Mouse (Mus musculus) frontal cortex, adult 2 months (tissue): ENCODE data around the gene Mitf. TPM values are rescaled to one million over a fixed set of nuclear protein-coding genes. Genes with fewer than 3 reads are reported as not detected.
A peak's percentile ranks its signal among the peaks of the same experiment; 100 is the strongest.

Experiments
- DNase-seq, 2 experiments: peaks; one replicate each; pipeline ENCODE4 v3.0.0; 2022; ENCODE audit warnings: low spot score in 1 of 2; ENCODE audit errors: extremely low spot score in 1 of 2
- polyA plus RNA-seq: library from polyadenylated mRNA; depleted of rRNA; stranded (reverse); fragments of >200 nt; gene quantifications from 2 replicates; pipeline ENCODE4 v1.2.3, GENCODE M21; 2012

The Mitf gene
- polyA plus RNA-seq, 1 experiment = 13.3 TPM

DNA sequence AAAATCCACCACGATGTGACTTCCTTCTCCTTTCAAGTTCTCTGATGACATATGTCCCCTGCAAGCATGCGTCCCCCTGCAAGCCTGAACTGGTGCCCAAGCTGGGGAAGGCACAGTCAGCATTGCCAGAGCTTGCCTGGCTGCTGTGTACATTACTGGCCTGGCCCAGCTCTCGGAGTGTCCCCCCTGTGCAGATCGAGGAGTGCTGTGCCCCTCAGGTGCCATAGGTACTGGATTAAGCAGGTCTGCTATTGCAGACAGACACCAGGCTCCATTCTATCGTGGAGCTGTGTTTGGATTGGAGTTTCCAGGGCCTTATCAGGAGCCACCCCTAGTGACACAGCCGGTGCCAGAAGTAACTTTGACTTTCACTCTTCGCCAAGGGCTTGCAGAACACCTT lies 122.6 kb downstream of the Mitf start:
- DNase-seq = no peak

GRCm38 (mm10) chr6:97937139-97937538 lies 130.3 kb downstream of the Mitf start:
- no peak for DNase-seq

- DNase-seq = no peak
Measured at GRCm38 (mm10) chr6:97937897-97938614, 131.2 kb downstream of the Mitf start.

DNA sequence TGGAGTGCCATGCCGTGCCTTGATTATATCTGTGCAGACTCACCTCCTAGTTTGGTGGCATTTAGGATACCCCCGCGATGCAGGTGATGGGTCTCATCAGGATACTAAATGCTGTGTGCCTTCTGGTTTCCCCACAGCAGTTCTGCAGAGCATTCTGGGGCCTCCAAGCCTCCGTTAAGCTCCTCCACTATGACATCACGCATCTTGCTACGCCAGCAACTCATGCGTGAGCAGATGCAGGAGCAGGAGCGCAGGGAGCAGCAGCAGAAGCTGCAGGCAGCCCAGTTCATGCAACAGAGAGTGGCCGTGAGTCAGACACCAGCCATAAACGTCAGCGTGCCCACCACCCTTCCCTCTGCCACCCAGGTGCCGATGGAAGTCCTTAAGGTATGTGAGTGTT lies 134.1 kb downstream of the Mitf start:
- DNase-seq = no peak

DNA sequence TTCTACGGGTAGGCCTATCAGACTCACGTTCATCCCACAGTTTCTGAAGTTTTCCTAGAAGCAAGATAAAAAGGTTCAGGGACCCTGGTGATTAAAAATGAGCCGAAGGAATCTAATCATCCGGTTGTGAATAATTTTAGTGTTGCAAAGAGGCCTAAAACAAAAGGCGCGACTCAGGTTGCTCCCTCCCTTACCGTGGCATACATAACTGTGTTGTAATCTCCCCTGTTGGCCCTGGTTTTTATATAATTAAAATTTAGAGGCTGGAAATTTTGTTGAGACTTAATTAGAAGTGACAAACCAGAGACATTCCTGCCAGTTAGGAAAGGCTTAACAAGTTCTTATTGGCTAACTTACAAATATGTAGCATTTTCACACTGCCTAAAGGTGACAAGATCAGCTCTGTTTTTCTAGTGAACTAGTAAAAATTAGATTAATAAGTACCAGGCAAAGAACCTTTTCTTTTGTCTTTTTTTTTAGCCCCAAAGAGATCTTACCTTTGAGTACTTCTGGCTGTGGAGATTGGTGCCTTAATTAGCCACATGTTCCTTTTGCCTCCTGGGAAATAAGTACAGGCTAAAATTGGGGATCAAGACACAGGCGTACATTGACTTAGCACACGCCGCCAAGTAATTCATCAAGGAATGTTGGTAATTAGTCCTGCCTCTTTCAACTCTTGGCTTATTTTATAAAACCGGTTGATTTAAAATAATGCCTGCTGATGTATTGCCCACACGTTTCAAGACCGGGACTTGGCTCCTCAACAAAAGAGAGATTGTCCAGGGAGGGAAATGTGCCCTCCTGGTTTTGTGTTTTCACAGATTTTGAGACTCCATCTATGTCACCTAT lies 143.4 kb downstream of the Mitf start:
- DNase-seq = no peak

DNA sequence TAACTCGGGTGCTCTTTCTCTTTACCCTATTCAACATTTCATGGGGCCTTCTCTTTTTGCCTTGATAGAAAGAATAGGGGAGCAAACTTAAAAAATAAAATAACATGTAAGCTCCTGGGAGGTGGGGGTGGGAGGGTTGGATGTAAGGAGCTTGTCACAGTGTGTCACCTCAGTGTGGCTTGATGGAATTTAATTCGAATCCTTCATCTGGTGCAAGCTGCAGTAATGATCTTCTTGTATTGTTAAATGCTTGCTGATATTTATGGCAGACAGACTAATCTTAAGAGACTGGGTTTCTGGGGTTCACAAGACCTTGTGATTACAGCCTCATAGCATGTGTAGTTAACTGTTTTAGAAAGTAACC lies 144.0 kb downstream of the Mitf start:
- no peak for DNase-seq

DNA sequence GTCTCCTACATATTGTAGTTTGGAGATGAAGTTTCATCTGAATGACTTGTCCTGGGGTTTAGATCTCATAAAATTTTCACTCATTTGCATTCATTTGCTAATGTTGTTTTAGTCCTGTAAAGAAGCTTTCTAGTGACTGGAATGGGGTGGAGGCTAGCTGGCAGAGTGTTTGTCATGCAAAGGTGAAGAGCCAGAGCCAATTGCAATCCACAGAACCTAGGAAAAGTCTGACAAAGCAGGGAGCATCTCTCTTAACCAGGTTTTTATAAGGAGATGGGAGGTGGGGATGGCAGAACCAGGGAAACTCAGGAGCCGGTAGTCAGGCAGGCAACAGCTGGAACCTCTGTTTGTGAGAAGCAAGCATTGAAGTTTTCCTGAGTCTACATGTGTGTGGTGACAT lies 144.9 kb downstream of the Mitf start:
- no peak for DNase-seq

GRCm38 (mm10) chr6:97952845-97953244 lies 146.0 kb downstream of the Mitf start:
- peak; percentile 33 to 57 for DNase-seq

GRCm38 (mm10) chr6:97956121-97956520 lies 149.3 kb downstream of the Mitf start:
- no peak for DNase-seq

DNA sequence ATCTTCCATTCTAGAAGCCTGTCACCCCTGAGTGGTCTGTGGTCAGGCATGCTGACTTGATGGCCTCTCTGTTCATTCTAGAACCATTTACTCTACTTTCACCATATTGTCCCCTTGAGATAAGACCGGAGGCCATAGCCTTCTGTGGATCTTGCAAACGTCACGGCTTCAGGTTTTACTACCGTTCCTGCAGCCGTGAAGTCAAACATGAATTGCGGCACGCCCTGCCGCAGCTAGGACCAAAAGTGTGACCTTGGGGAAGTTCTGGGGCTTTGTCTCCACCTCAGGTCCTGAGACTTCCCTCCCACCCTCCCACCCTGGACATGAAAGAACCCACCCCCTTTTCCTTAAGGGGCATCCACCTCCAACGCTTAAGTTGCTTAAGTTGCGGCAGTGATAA lies 149.8 kb downstream of the Mitf start:
- DNase-seq = no peak

DNA sequence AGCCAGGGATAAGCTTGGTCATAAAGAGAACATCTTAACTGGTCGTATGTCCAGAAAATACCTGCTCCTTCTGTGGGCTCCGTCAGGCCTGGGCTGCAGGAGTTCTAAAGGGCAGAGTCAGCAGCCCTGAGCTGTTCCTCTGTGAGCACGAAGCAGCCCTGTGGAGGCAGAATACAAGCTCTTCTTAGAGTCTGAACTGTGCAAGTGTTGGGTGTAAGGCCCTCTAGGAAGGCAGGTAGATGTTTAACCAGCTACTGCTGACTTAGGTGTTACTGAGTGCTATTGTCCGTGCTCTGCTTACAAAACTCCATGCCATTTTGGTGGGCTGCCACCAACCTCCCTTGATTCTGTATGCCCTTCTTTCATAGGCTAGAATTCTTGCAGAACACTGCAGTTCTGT lies 151.4 kb downstream of the Mitf start:
- DNase-seq = no peak

GRCm38 (mm10) chr6:97961776-97962175 lies 154.9 kb downstream of the Mitf start:
- no peak for DNase-seq

GRCm38 (mm10) chr6:97962311-97962710 lies 155.5 kb downstream of the Mitf start:
- no peak for DNase-seq

GRCm38 (mm10) chr6:97964750-97965149 lies 157.9 kb downstream of the Mitf start:
- DNase-seq = no peak

DNA sequence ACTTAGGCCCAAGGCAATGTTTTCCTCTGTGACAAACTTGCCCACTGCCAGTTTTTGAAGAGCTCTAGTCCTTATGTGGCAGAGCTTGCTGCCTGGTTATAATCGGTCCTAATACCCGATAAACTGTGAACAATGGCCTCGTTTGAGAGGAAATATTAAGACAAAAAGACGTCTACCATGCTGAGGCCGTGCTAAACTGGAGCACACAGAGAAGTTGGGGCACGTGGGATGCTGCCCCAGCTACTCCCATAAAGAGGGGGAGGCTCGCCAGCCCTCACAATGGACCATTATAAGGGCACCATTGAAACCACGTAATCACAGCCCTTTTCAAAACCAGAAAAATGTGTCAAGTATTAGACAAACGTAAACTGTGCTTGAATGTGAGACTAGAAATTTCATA lies 174.8 kb downstream of the Mitf start:
- no peak for DNase-seq

- DNase-seq = no peak
Measured at GRCm38 (mm10) chr6:97985658-97986057, 178.8 kb downstream of the Mitf start.

DNA sequence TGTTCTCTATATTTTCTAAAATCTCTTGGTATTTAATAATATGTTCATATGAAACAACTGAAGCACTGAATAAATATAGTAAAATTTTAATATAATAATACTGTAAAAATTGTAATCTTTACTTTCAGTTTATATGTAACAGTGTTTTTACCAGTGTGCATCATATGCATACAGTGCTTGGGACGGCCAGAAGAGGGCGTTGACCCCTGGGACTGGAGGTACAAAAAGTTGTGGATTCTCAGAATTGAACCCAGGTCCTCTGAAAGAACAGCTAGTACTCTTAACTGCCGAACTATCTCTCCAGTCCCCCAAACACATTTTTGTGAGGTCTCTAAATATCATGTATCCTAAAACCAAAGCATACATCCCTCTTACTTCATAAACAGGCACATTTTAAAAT lies 179.6 kb downstream of the Mitf start:
- no peak for DNase-seq

DNA sequence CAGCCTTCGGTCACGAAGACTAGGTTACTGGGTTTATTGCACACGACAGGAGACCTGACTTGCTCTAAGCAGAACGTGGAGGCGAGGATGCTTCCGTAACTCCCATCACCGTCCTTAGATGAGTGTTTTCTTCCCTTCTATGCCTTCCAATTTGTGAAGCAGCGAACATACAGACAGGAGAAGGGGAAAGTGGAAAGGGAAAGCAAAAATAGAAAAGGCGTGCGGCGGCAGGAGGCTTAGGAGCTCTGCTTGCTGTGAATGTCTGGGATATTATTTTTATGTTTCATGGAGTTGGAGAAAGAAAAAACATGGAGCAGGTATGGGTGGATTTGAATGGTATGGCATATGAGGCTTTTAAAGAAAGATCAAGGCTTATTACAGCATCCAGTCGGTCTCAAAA lies 186.7 kb downstream of the Mitf start:
- peak in 1 of 2 experiments; percentile 26 for DNase-seq

- DNase-seq = no peak
Measured at GRCm38 (mm10) chr6:97995606-97996307, 188.9 kb downstream of the Mitf start.

DNA sequence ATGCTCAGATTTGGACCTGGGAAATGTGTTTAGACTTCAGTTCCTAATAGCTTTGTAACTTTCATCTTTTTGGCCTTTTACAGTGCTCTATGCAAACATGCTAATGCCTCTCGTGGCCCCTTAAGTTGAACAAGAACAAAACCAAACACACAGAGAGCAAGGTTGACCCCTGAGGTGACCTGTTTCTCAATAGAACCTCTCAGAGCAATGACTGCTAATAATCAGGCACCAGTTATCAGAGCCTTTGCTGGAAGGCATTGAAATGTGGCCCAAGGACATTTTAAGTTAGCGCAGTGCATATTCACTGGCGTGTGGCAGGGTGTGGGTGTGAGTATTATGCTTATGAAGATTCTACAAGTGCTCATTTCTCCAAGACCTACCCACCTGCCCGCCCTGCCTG lies 194.7 kb downstream of the Mitf start:
- DNase-seq = no peak

DNA sequence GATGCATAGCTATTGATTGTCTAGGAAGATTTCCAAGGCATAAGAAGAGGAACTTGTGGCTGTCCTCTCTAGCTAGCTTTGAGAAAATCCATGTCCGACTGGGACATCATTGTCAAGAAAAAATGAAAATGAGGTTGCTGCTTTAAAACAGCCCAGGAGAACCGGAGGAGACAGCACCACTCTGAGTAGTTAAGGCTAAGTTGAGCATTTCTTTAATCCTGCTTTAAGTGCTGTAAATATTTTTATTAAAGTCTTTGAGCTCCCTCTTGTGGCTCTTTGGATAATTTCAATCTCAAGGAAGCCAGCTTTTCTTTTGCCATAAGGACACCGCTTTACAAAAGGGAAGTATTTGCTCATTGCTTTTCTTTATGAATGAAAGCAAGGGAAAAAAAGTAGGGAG lies 196.3 kb downstream of the Mitf start:
- peak; percentile 28 to 87 for DNase-seq

DNA sequence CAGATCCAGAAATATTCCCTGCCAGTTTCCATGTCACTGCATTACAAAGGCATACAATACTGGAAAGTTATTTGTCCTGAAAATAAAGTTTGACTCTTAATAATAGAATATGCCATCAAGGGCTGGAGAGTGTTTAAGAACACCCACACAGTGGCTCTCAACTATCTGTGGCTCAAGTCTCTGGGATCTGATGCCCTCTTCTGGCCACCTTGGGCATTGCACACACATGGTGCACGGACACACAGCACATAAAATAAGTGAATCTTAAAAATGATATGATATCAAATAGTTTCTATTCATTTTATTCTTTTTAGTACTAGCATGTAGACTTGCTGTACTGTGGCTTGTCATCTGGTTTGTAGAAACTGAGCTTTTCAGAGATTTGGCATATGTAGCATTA lies 198.7 kb downstream of the Mitf start:
- no peak for DNase-seq
